Mouse (Mus musculus): ENCODE data around the gene Lbr.

- TF ChIP-seq CTCF (conservative IDR thresholded peaks at IDR 0.05; ENCODE audit: low read length) (no peak), NANOG (IDR thresholded peaks at IDR 0.05; ENCODE audit: borderline replicate concordance, low read length) (no peak)
These were observed 34.2 kb upstream of the Lbr start for GRCm38 (mm10) chr1:181877088-181877487.

Measured in E14TG2a.4 (cell line).